Mouse (Mus musculus): Measurements from ENCODE around the gene Rgs6. TPM values are rescaled to one million over a fixed set of nuclear protein-coding genes. Genes with fewer than 3 reads are reported as not detected.

Rgs6 gene
- total RNA-seq, 2 experiments from 2014 or later, result 0.50 to 1.2 TPM

DNA sequence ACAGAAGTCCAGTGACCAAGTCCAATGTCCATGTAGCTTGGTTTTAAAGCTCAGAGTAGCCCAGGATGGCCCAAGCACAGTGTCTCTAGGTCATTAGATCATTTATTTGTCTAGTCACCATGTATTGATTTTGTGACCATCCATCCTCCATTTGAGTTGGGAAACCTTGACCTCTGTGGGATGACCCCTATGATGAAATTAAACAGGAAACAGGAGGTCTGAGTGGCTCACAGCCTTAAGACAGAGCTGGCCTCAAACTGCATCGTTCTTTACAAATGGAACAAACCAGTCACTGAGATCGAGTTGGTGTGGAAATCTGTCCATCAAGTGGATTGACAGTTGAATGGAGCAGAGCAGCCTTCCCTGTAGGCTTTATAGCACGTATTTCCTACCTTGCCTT lies 536.0 kb downstream of the Rgs6 start:
- no peak for DNase-seq (ENCODE audit: low spot score in 2 of 2)

DNA sequence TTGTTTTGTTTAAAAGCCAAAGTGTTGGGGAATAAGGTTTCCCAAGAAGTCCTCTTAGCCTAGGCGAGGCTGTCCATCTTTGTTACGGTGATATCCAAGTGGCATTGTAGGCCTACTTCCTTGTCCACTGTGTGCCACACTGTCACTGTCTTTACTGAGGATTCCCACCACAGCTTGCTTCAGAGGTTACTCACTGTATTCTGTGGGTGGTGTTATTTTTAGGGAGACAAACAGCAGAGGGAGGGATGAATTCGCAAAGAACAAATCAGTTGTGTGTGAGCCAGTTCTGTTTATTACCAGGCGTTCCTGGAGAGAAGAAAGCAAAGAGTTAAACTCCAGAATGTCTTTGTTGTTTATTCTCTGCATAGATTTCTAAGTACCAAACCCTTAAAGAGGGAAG lies 537.2 kb downstream of the Rgs6 start:
- DNase-seq (ENCODE audit: low spot score in 2 of 2), result no peak

DNA sequence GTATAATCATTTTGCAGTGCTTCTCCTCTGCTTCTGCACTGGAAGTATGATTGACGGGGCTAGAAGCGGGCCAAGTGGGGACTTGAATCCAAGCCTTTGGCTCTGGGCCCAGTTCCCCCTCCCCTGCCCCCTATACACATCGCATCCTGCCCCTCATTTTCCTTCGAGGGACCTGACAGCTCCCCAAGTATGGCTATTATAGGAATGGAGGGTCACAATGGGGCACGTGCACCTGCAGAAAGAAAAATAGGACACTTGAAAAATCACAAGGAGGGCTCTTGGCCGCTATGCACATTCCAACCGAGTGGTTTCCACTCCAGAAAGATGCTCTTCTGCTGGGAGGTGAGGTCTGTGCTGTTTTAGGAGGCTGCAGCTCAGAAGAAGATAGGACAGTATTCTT lies 538.8 kb downstream of the Rgs6 start:
- no peak for DNase-seq (ENCODE audit: low spot score in 2 of 2)

DNA sequence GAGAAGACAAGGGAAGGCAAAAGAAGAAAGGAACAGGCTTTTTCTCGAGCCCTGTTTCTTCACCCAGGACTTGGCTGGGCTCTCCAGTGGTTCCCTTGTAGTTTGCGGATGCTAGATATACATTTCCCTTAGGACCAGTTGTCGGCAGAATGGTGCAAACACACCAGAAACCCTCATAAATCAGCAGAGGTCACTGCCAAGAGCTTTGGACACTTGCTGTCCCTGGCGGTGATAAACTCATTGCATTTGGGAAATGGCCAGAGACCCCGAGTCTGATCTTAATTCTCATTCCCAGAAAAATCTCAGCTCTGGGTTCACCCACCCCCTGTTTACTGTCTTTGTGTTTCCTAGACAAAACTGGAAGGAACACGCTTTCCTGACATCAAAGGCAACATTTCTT lies 539.9 kb downstream of the Rgs6 start:
- DNase-seq (ENCODE audit: low spot score in 2 of 2), result no peak

DNA sequence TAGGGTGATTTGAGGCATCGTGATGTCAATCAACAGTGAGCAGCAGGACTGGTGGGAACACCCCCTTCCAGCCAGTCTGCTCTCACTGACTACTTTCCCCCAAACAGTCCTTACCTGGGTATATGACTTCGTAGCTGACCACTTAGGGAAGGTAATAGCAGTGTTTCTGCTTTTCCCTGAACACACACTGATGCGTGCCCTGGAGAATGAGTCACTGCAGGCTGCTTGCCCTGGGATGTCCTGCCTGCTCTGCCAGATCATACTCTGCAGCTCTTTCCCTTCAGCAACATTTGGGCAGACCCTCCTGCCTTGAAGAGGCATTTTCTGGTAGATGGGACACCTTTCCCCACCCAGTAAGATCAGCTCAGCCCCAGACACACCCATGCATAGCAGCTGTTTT lies 540.5 kb downstream of the Rgs6 start:
- DNase-seq (ENCODE audit: low spot score in 2 of 2), result no peak

DNA sequence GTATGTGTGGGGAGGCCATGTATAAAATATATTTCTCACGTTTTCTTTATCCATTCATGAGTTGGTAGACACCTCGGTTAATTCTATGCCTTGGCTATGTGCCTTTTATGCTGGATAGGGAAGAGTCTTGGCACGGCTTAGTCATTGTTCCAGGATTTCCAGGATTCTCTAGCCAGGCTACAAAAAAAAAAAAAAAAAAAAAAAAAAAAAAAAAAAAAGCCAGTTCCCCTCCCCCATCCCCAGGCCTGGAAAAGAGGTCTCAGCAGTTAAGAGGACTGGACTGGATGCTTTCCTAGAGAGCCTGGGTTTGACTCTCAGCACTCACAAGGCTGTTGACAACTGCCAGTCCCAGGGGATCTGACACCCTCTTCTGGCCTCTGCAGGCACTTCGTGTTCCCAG lies 543.3 kb downstream of the Rgs6 start:
- no peak for DNase-seq (ENCODE audit: low spot score in 2 of 2)

DNA sequence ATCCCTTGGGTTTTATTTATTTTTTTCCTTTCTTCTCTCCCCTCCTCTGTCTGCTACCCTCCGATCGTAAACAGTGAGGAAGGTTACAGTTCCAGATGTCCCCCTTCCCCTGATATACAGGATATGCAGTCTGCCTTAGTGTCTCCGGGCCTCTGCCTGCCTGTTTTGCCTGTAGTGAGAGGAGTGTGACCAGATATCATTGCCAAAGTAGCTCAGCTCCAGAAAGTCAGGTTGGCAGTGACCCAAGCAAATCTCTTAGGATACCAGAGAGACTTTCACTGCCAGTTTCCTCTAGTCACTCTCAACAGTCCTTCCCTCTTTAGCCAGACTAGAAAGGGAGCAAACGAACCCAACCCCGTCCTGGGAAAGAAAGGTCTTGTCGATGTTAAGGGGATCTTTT lies 545.7 kb downstream of the Rgs6 start:
- no peak for DNase-seq (ENCODE audit: low spot score in 2 of 2)

DNA sequence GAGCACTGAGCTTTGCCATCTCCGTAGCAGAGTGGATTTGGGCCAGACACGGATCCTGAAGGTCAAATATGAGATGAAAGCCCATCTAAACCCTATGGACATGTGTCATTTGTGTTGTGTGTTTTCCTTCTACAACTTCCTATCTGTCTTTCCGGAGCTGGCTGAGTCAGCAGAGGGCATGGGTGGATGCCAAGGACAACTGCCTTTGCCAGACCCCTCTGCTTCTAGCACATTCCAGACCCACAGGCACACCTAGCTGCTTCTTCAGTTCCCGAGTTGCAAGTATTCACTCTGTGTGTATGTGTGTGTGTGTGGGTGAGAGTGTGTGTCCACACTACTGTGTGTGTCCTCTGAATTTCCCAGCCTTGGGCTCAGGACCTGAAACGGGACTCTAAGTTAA lies 547.9 kb downstream of the Rgs6 start:
- no peak for DNase-seq (ENCODE audit: low spot score in 2 of 2)

DNA sequence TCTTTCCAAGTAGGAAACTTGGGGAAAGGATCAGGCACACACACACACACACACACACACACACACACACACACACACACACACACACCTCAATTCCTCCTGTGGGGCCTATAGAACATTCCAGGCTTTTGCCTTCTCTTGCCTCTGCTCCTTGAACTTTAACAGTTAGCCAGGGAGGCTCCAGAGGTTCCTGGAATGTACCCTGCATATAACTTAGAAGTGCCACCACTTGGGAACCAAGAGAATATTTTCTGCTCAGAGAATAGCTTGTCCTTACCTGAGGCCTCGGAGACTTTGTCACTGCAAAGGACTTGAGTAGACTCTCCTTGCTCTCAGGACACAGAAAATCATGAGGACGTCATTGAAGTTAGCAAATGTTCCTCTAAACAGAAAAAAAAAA lies 548.4 kb downstream of the Rgs6 start:
- DNase-seq (ENCODE audit: low spot score in 2 of 2), result no peak

DNA sequence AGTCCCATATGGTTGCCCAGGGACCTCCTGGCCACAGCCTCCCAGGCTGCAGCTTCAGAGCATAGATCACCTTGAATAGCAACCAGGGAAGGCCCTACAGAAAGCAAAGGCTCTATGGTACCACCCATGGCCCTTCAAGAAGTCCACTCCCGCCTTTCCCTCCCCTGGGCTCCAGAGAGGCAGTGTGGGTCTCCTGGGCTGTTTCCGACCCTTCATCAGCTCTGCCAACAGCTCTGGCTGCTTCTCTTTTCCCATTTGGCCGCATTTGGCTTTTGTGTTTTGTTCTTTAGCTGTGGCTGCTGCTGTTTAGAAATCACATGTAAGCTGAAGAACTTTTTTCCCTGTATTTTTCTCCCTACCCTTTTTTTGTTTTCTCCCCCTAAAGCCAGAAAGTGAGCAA lies 548.9 kb downstream of the Rgs6 start:
- no peak for DNase-seq (ENCODE audit: low spot score in 2 of 2)

DNA sequence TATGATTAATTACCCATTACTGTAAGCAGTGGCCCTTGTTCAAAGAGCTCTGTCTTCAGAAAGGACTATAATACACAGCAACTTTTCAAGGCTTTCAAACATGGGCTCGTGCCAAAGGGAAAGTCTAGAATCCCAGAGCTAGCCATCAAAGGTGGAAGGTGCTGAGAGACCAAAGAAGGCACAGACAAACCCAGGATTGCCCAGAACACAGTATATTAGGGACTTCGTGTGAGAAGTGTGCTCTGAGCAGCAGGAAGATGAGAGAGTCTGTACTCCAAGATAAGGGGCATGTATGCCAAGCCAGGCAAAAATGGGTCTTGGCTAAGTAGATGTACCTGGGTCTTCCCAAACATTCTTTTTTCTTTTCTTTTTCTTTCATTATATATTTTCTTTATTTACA lies 553.1 kb downstream of the Rgs6 start:
- no peak for DNase-seq (ENCODE audit: low spot score in 2 of 2)

DNA sequence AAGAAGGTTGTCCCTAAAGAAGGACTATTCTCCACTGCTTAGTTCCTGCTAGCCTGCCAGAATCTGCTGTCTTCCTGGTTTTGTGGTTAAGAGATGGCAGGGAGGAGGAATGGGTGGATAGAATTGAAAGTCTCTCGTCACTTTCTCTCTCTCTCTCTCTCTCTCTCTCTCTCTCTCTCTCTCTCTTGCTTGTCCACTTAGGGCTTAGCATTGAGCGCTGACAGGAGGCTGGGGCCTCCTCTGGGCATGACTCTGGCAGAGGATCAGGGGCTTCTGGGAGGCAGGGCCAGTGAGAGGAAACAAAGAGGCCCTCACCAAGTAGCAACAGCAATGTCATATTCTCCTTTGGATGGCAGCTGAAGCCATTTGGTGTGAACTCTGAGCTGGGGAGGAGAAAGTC lies 554.4 kb downstream of the Rgs6 start:
- DNase-seq (ENCODE audit: low spot score in 2 of 2), result no peak

DNA sequence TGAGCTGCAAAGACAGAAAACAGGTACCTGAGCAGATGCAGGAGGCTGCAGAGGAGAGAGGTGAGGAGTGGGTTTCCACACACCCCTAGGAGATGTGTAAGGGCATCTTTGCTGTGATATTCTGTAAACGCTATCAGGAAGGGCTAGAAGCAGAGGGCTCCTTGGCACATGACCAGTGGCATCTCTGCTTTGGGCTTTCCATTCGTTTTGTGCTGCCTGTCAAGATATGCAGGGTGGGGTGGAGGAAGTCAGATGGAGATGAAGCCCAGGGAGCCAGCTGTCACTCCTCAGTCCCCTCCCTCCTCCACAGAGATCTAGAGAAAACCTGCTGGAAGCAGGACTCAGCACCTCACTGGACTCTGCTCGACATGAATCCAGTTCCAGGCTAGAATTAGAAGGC lies 555.0 kb downstream of the Rgs6 start:
- DNase-seq (ENCODE audit: low spot score in 2 of 2), result no peak

DNA sequence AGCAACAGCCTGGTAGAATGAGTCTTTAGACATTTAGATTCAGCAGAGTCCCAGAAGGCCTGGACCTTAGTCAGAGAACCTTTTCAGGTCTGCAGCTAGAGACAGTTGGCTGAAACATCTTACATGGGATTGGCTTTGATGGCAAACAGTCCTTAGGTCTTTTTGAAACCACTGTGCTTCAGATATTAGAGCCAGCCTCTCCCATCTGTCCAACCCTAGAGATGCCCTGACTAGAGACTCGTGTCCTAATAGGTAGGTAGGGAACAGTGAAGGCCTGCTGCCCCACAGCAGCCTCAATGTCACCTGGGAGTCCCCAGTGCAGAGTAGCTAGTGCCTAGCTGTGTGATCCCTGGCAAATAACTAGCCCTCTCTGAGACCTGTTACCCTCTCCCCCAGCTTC lies 555.5 kb downstream of the Rgs6 start:
- no peak for DNase-seq (ENCODE audit: low spot score in 2 of 2)

DNA sequence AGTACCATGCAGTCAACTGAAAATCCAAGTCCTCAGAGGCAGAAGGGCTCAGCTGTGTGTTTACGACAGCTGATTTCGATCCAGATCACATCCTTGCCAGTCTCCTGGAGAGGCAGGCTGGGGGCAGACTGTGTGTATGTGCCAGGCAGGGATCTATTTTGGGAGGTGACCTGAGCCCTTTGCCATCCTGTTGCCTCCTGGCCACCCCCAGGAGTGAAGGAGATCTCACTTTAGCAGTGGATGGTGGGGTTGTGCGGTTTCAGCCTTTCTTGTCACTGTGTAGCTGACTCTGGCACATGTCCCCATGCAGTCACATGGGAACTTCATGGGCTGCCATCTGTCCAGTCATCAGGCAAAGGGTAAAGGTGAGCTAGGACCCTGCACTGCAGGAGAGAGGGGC lies 557.0 kb downstream of the Rgs6 start:
- DNase-seq (ENCODE audit: low spot score in 2 of 2), result no peak

DNA sequence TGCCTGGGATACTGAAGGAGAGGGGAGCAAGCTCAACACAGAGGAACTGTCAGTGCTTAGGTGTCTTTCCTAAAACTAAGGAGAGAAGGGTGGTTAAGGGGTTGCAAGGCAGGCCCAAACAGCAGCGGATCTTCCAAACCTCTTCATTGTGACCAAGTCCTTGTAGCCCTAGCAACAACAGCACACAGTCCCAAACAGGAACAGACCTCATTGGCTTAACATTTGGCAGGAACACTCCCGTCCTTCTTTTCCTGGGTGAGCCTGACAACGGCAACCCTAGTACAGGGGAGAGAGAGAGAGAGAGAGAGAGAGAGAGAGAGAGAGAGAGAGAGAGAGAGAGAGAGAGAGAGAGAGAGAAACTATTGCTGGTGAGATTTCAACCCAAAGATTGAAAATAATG lies 557.8 kb downstream of the Rgs6 start:
- DNase-seq (ENCODE audit: low spot score in 2 of 2), result no peak

DNA sequence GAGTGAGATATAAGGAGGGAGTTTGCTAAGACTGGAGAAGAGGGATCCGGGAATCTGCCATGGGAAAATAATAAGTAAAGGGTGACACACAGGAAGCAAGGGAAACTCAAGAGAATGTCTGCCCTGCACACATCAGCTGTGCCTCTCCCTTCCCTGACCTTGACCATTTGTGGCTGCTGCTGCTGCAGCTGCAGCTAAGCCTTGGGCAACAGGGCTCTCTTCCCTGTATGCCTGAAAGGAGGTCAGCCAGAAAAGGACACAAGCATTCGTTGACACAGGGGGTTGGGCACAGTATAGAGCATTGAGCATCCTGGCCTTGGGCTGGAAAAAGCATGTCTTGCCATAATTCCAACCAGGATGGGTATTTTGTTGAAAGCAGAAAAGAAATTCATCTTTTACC lies 558.8 kb downstream of the Rgs6 start:
- no peak for DNase-seq (ENCODE audit: low spot score in 2 of 2)

DNA sequence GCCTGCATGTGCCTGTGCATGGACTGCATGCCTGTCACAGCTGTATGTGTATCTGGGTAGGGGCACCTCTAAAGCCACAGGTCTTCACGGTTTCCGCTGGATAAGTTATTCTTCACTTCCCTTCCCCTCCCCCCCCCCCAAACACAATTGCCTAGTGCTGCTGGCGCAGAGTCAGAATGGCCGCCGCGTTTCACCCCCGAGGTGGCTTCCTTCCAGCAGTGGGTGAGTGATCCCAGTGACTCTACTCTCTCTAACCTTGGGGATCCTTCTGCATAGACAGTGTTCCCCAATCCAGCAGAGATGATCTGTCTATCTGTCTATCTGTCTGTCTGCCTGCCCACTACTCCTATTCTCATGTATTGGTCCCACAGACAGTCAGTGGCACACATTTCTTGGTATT lies 561.9 kb downstream of the Rgs6 start:
- DNase-seq (ENCODE audit: low spot score in 2 of 2), result peak; percentile 32 to 46

DNA sequence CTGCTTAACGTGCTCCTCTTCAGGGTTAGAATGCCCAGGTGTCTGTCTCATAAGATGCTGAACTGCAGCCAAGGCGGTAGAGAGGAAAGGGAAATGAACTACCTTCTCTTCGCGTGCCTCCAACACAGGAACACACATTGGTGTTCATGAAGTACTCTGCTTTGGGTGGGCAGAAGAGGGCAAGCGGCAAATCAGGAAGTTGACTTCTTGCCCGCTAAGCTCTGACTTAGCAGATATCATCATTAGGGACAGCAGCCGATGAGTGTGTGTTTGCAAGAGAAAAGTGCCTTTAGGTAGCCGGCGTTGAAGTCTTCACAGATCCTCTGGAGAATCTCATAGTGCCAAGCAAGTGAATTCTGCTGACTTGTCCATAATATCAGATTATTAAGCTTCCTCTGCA lies 562.7 kb downstream of the Rgs6 start:
- no peak for DNase-seq (ENCODE audit: low spot score in 2 of 2)

DNA sequence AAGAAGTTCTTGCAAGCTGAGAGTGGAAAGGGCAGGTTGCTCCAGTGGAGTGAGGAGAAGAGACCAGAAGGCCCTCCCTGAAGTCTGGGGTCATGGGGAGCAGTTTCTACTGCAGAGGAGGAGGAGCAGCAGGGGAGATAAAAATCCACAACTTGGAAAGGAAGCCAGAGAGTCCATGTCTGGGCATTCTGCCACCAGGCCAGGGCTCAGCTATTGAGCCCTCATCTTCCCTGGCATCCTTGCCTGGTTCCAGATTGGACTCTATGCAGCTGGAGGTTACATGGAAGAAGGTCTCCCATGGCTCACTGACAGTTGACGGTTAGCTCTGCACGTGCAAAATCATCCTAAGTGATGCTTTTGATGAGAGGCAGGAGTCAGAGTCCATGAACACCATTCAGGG lies 563.4 kb downstream of the Rgs6 start:
- no peak for DNase-seq (ENCODE audit: low spot score in 2 of 2)

DNA sequence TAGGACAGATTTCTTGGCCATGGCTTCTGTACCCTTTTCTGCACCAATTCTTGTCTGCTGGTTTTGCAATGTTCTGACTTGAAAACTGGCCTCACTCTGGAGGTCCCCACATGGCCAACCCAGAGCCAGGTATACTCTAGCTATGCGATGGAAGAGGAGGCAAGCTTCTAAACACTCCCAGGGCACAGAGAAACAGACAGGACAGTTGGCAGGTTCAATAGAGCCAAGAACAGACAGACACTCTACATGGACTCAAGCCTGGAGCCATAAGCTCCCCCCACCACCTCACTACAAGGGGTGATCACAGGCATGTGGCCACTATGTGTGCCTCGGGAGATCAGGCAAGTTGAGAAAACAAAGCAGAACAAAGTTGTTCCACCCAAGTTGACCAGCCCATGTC lies 572.1 kb downstream of the Rgs6 start:
- DNase-seq (ENCODE audit: low spot score in 2 of 2), result no peak

DNA sequence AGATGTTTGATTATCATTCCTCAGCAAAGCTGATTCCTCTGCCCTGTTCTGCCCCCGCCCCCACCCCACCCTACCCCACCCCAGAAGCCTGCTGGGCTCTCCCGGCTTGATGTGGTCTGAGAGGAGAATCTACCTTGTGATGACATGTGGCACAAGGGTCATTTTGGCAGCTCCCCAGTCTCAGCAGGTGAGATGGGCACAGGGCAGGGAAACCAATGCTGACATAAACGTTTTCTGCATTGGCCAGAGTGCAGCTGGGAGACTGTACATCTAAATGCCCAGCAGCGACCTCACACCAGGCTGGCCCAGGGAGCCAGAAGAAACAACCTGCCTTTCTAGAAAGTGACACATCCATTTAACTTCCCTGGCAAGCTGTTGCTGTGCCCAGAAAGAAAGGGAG lies 572.6 kb downstream of the Rgs6 start:
- DNase-seq (ENCODE audit: low spot score in 2 of 2), result no peak

DNA sequence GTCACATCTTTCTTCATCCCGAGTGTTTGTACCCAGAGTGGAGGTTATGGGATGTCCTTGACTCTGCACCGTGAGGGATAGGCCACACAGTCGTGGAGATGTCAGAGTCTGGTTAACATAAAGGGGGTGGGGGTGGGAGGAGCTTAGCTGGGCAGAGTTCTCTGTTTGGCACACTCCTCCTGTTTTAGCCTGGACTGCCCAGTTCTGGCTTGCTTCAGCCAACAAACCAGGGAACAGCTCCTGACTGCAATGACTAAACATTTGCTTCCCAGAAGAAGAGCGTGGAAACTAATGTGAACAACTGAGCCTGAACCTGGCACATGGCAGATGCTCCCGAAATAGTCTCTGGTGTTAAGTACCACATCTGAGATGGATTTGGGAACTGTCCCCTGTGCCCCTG lies 575.6 kb downstream of the Rgs6 start:
- no peak for DNase-seq (ENCODE audit: low spot score in 2 of 2)

DNA sequence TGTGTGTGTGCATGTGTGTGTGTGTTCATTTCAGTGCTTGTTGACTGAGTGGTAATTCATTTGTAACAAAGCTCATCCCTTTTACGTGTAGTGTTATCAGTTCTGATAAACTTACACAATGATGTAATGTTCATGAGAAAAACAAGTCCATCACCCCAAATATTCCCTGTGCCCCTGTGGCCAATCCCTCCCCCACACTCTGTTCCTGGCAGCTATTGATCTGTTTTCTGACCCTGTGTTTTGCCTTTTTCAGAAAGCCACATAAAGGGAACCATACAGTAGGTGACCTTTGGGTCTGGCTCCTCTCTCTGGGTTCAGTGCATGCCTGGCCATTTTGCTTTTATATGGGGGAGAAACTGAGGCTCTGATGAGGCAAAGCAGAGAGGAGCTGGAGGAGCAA lies 577.0 kb downstream of the Rgs6 start:
- DNase-seq (ENCODE audit: low spot score in 2 of 2), result no peak

DNA sequence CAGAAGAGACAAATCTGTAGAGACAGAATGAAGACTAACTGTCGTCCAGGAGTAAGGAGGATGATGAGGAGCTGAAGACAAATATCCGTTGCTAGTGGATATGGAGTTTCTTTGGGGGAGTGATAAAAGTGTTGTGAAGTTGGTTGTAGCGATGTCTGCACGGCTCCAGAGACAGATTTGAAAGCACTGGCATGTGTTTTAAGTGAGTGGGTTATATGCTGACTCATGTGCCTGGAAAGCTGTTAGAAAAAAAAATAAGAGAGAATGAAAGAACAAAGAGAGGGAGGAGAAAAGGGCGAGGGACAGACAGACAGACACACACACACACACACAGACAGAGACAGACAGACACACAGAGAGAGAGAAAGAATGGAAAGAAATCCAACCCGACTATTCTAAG lies 580.2 kb downstream of the Rgs6 start:
- DNase-seq (ENCODE audit: low spot score in 2 of 2), result no peak
